Mouse (Mus musculus) CH12.LX (cell line): Measurements from ENCODE around the gene Olfr1137. TPM values are rescaled to one million over a fixed set of nuclear protein-coding genes. Genes with fewer than 3 reads are reported as not detected.

Experiments
- DNase-seq: peaks from one replicate; pipeline ENCODE4 v3.0.0-alpha.2; 2013; ENCODE audit errors: extremely low read depth
- H3K27ac ChIP-seq: 2 replicates; pipeline ENCODE4 v1.5.1; 2012; ENCODE audit warnings: low read depth, mild to moderate bottlenecking, control low read depth, moderate library complexity; ENCODE audit not compliant: insufficient read depth
- H3K27me3 ChIP-seq: replicated peaks from 2 replicates; pipeline ENCODE3; 2012; ENCODE audit warnings: inconsistent platforms
- H3K36me3 ChIP-seq, 2 experiments: replicated peaks in 1 of 2; 2 replicates each; pipeline versions ENCODE3 to v1.6.1; 2012; ENCODE audit warnings: inconsistent platforms in 1 of 2, low read length in 1 of 2, mild to moderate bottlenecking in 1 of 2, mixed read lengths in 1 of 2, moderate library complexity in 1 of 2; ENCODE audit not compliant: control insufficient read depth in 1 of 2, insufficient read depth in 1 of 2
- H3K4me1 ChIP-seq, 2 experiments: 2 replicates each; pipeline ENCODE4 v1.6.1; 2012; ENCODE audit warnings: inconsistent platforms in 1 of 2, moderate library complexity in 1 of 2; ENCODE audit not compliant: insufficient read depth in 2 of 2, control insufficient read depth in 1 of 2
- H3K4me2 ChIP-seq: 2 replicates; pipeline ENCODE4 v1.6.1; 2012; ENCODE audit warnings: low read depth, mild to moderate bottlenecking, control low read depth; ENCODE audit not compliant: poor library complexity, insufficient read depth, severe bottlenecking
- H3K4me3 ChIP-seq, 3 experiments: fragments of 150-350 bp in 1 of 3; sonication (generic) in 1 of 3; replicated peaks in 1 of 3; 2 replicates each; pipeline versions ENCODE3 to v1.5.1; 2011 to 2012; ENCODE audit warnings: low read depth in 2 of 3, low read length in 2 of 3, mild to moderate bottlenecking in 2 of 3, moderate library complexity in 2 of 3, control low read depth in 1 of 3, improper control_type of control experiment in 1 of 3, inconsistent platforms in 1 of 3, mixed read lengths in 1 of 3; ENCODE audit not compliant: poor library complexity in 1 of 3
- H3K79me2 ChIP-seq: replicated peaks from 2 replicates; pipeline ENCODE4 v1.6.1; 2012; ENCODE audit warnings: mild to moderate bottlenecking, moderate library complexity; ENCODE audit not compliant: control insufficient read depth, poor library complexity, insufficient read depth, severe bottlenecking; ENCODE audit errors: extremely low read depth
- H3K9ac ChIP-seq: 2 replicates; pipeline ENCODE4 v1.6.1; 2012; ENCODE audit warnings: low read depth, mild to moderate bottlenecking, control low read depth, moderate library complexity; ENCODE audit not compliant: insufficient read depth
- H3K9me3 ChIP-seq: replicated peaks from 2 replicates; pipeline ENCODE3; 2012; ENCODE audit warnings: low read length, inconsistent platforms, mixed read lengths
- BHLHE40 ChIP-seq: IDR thresholded peaks from 2 replicates; pipeline ENCODE4 v1.6.1; 2011; ENCODE audit warnings: mild to moderate bottlenecking, low read depth, low read length, improper control_type of control experiment
- CHD2 ChIP-seq: IDR thresholded peaks from 2 replicates; pipeline ENCODE4 v1.6.1; 2011; ENCODE audit warnings: low read length, improper control_type of control experiment
- CTCF ChIP-seq, 2 experiments: IDR thresholded peaks in 1 of 2; conservative IDR thresholded peaks in 1 of 2; 2 replicates each; pipeline ENCODE4 v1.5.1; 2011 to 2012; ENCODE audit warnings: low read depth in 2 of 2, low read length in 2 of 2, improper control_type of control experiment in 1 of 2, inconsistent platforms in 1 of 2, mild to moderate bottlenecking in 1 of 2, moderate library complexity in 1 of 2
- EP300 ChIP-seq: IDR thresholded peaks from 2 replicates; pipeline ENCODE4 v1.6.1; 2011; ENCODE audit warnings: low read length, improper control_type of control experiment
- ETS1 ChIP-seq: conservative IDR thresholded peaks from 2 replicates; pipeline ENCODE4 v1.6.1; 2012; ENCODE audit warnings: low read depth, mild to moderate bottlenecking, inconsistent platforms, low read length, improper control_type of control experiment, moderate library complexity
- IRF4 ChIP-seq: IDR thresholded peaks from 2 replicates; pipeline ENCODE4 v1.6.1; 2014; ENCODE audit warnings: low read depth, mild to moderate bottlenecking, inconsistent platforms, low read length, improper control_type of control experiment
- JUN ChIP-seq: IDR thresholded peaks from 2 replicates; pipeline ENCODE4 v1.6.1; 2011; ENCODE audit warnings: low read depth, mild to moderate bottlenecking, low read length, improper control_type of control experiment, moderate library complexity; ENCODE audit not compliant: insufficient read depth
- JUND ChIP-seq: conservative IDR thresholded peaks from 2 replicates; pipeline ENCODE4 v1.6.1; 2011; ENCODE audit warnings: low read depth, low read length, improper control_type of control experiment
- KAT2A ChIP-seq: IDR thresholded peaks from 2 replicates; pipeline ENCODE4 v1.6.1; 2012; ENCODE audit warnings: low read length, improper control_type of control experiment, inconsistent platforms; ENCODE audit not compliant: insufficient replicate concordance
- MAX ChIP-seq: IDR thresholded peaks from 2 replicates; pipeline ENCODE4 v1.6.1; 2011; ENCODE audit warnings: low read length, improper control_type of control experiment
- MAZ ChIP-seq: IDR thresholded peaks from 2 replicates; pipeline ENCODE4 v1.6.1; 2012; ENCODE audit warnings: low read depth, mild to moderate bottlenecking, inconsistent platforms, low read length, improper control_type of control experiment, moderate library complexity
- MYC ChIP-seq: IDR thresholded peaks from 2 replicates; pipeline ENCODE4 v1.6.1; 2011; ENCODE audit warnings: low read depth, mild to moderate bottlenecking, improper control_type of control experiment, low read length
- NELFE ChIP-seq: IDR thresholded peaks from 2 replicates; pipeline ENCODE4 v1.6.1; 2011; ENCODE audit warnings: low read depth, low read length, improper control_type of control experiment
- NRF1 ChIP-seq: IDR thresholded peaks from 2 replicates; pipeline ENCODE4 v1.6.1; 2014; ENCODE audit warnings: low read depth, mild to moderate bottlenecking, inconsistent platforms, low read length, improper control_type of control experiment, moderate library complexity
- RAD21 ChIP-seq: IDR thresholded peaks from 2 replicates; pipeline ENCODE4 v1.6.1; 2011; ENCODE audit warnings: low read depth, mild to moderate bottlenecking, low read length, improper control_type of control experiment, moderate library complexity
- SMC3 ChIP-seq: IDR thresholded peaks from 2 replicates; pipeline ENCODE4 v1.6.1; 2011; ENCODE audit warnings: low read depth, low read length, improper control_type of control experiment
- TCF12 ChIP-seq: IDR thresholded peaks from 2 replicates; pipeline ENCODE4 v1.6.1; 2014; ENCODE audit warnings: low read depth, mild to moderate bottlenecking, inconsistent platforms, low read length, improper control_type of control experiment
- UBTF ChIP-seq: IDR thresholded peaks from 2 replicates; pipeline ENCODE4 v1.6.1; 2012; ENCODE audit warnings: low read depth, mild to moderate bottlenecking, inconsistent platforms, low read length, improper control_type of control experiment, moderate library complexity
- USF1 ChIP-seq: IDR thresholded peaks from 2 replicates; pipeline ENCODE4 v1.6.1; 2014; ENCODE audit warnings: low read depth, mild to moderate bottlenecking, inconsistent platforms, low read length, improper control_type of control experiment
- USF2 ChIP-seq: conservative IDR thresholded peaks from 2 replicates; pipeline ENCODE4 v1.6.1; 2011; ENCODE audit warnings: low read depth, low read length, improper control_type of control experiment
- ZKSCAN1 ChIP-seq: IDR thresholded peaks from 2 replicates; pipeline ENCODE4 v1.6.1; 2012; ENCODE audit warnings: low read depth, inconsistent platforms, low read length, improper control_type of control experiment, borderline replicate concordance
- ZMIZ1 ChIP-seq: IDR thresholded peaks from 2 replicates; pipeline ENCODE4 v1.6.1; 2012; ENCODE audit warnings: low read depth, mild to moderate bottlenecking, inconsistent platforms, low read length, improper control_type of control experiment
- dilution Hi-C: fragments of 300-500 bp; cut with MboI; formaldehyde crosslinking; loops from 2 replicates; pipeline ENCODE4 v1.14.3; 2020; ENCODE audit warnings: low sequenced_read_pairs; ENCODE audit not compliant: extremely low pct_unique_long_range_greater_than_20kb, extremely low pct_ligation_motif_present
- in situ Hi-C: fragments of 300-500 bp; cut with MboI; formaldehyde crosslinking; loops from 3 replicates; pipeline ENCODE4 v1.14.3; 2019; ENCODE audit warnings: low sequenced_read_pairs, low pct_ligation_motif_present, low pct_unique_long_range_greater_than_20kb, mixed read lengths
- polyA plus RNA-seq: library from polyadenylated mRNA; unstranded; fragments of >175 nt; gene quantifications from 2 replicates; pipeline ENCODE4 v1.2.1, GENCODE M21; 2012; ENCODE audit warnings: low read depth; ENCODE audit not compliant: insufficient read length
- total RNA-seq, 2 experiments: library from RNA; depleted of rRNA; stranded (reverse); fragments of 300-350 nt in 1 of 2; fragments of >200 nt in 1 of 2; gene quantifications; 2 replicates each; pipeline ENCODE4 v1.2.3; 2012 to 2014

Gene Olfr1137
- total and polyA plus RNA-seq, 3 experiments = not detected

- in situ Hi-C loops = no loop called here
- dilution Hi-C loops = no loop called here
- Histone ChIP-seq H3K36me3 (no peaks in the 10 kb centered on the region), H3K4me2 (no peak within 1 kb of the TSS), H3K9ac (no peak within 1 kb of the TSS), H3K79me2 (no peaks in the 10 kb centered on the region), H3K27me3 (no peaks in the 10 kb centered on the region), H3K27ac (no peak within 1 kb of the TSS), H3K4me3 (no peak within 1 kb of the TSS), H3K4me1 (no peaks in the 10 kb centered on the region), H3K9me3 (peaks cover 15% of the 10 kb centered on the region)
- TF ChIP-seq NELFE = no peak
- no peak for TF ChIP-seq CTCF (conservative IDR thresholded peaks at IDR 0.05 in 1 of 2, IDR thresholded peaks at IDR 0.05 in 1 of 2; ENCODE audit: low read depth in 2 of 2, low read length in 2 of 2)
- no peak for DNase-seq
These were observed 30.5 kb upstream of the Olfr1137 start, which contains the start of gene Olfr1140 for GRCm38 (mm10) chr2:87743452-87743851. Gene Olfr1140 (plus strand): TSS chr2:87743752.

GRCm38 (mm10) chr2:87739878-87740277, 26.9 kb upstream of the Olfr1137 start, which contains the start of gene Olfr1138:
Gene Olfr1138 (minus strand): TSS chr2:87739978.
- no peak for DNase-seq
- no peak within 1 kb of the TSS for H3K4me3 ChIP-seq
- H3K9ac ChIP-seq = no peak within 1 kb of the TSS
- H3K4me1 ChIP-seq = no peaks in the 10 kb centered on the region
- no peaks in the 10 kb centered on the region for H3K27me3 ChIP-seq
- H3K79me2 ChIP-seq = no peaks in the 10 kb centered on the region
- peaks cover 17% of the 10 kb centered on the region for H3K9me3 ChIP-seq
- in situ Hi-C loops (no loop called here), dilution Hi-C loops (no loop called here)
- no peak within 1 kb of the TSS for H3K4me2 ChIP-seq
- H3K27ac ChIP-seq = no peak within 1 kb of the TSS
- no peaks in the 10 kb centered on the region for H3K36me3 ChIP-seq
- TF ChIP-seq ZKSCAN1 = no peak
- TF ChIP-seq BHLHE40 = no peak
- TF ChIP-seq NRF1 = no peak
- no peak for TF ChIP-seq ETS1
- no peak for TF ChIP-seq USF2
- no peak for TF ChIP-seq JUND
- no peak for TF ChIP-seq JUN
- TF ChIP-seq UBTF = no peak
- no peak for TF ChIP-seq MYC
- TF ChIP-seq USF1 = no peak
- no peak for TF ChIP-seq IRF4
- no peak for TF ChIP-seq SMC3
- no peak for TF ChIP-seq TCF12
- TF ChIP-seq MAZ = no peak
- TF ChIP-seq EP300 = no peak
- no peak for TF ChIP-seq CHD2
- TF ChIP-seq MAX = no peak
- no peak for TF ChIP-seq ZMIZ1
- no peak for TF ChIP-seq RAD21
- TF ChIP-seq KAT2A = no peak
